Mouse (Mus musculus) stomach, postnatal 0 days (tissue): ENCODE results near the gene Vav3.

Experiments
- CTCF ChIP-seq: IDR thresholded peaks from 2 replicates; pipeline ENCODE4 v1.5.1; 2016; ENCODE audit warnings: antibody characterized with exemption, low read depth, mild to moderate bottlenecking, moderate library complexity
- EP300 ChIP-seq: optimal IDR thresholded peaks from 2 replicates; pipeline ENCODE3; 2016; ENCODE audit warnings: antibody characterized with exemption

DNA sequence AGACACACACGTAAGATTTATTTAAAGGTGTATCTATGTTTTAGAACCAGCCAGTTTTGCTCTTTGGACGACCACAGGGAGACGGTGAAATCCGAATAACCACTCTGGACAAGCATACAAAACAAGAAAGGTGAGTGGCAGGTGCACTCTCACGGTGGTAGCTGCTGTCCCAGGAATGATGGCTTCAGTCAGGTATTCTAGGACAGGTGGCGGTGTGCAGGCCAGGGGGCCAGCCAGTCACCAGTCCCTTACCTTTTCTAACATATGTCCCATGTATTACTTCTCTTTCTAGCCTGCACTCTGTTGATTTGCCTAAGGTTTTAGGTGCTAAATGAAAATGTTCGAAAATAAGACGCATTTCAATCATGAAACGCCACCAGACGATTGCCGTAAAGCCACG is 185.4 kb downstream of the Vav3 start:
- TF ChIP-seq CTCF, result no peak
- no peak for TF ChIP-seq EP300
